Mouse (Mus musculus) kidney, embryonic 16.5 days (tissue): ENCODE measurements at regions not wholly inside any gene's neighbourhood (a gene's known extent, or its start where the extent isn't known, plus 50 kb on each side); places are given as distances from the start of the nearest gene placed in this dataset.

Experiments used
- ATAC-seq: fragments of 200-750 bp; cut with Nextera tagmentation; 2 replicates; pipeline ENCODE4 v1.8.0; 2017; ENCODE audit warnings: moderate TSS enrichment; ENCODE audit not compliant: low FRiP score, low TSS enrichment
- H3K27ac ChIP-seq: fragments of 300-500 bp; sonication (generic); 2 replicates; pipeline ENCODE4 v1.5.1; 2014; ENCODE audit warnings: low read length
- H3K27me3 ChIP-seq: fragments of 300-500 bp; sonication (generic); 2 replicates; pipeline ENCODE4 v1.6.1; 2014; ENCODE audit warnings: low read length, control low read depth, mixed read lengths; ENCODE audit not compliant: insufficient read depth
- H3K36me3 ChIP-seq: fragments of 300-500 bp; sonication (generic); 2 replicates; pipeline ENCODE4 v1.6.1; 2014; ENCODE audit warnings: low read length, control low read depth, mixed read lengths; ENCODE audit not compliant: insufficient read depth
- H3K4me1 ChIP-seq: fragments of 300-500 bp; sonication (generic); 2 replicates; pipeline ENCODE4 v1.6.1; 2014; ENCODE audit warnings: low read length, control low read depth, mixed read lengths; ENCODE audit not compliant: insufficient read depth
- H3K4me2 ChIP-seq: fragments of 300-500 bp; sonication (generic); replicated peaks from 2 replicates; pipeline ENCODE4 v1.6.1; 2014; ENCODE audit warnings: low read depth, low read length
- H3K4me3 ChIP-seq: fragments of 300-500 bp; sonication (generic); 2 replicates; pipeline ENCODE4 v1.5.1; 2014; ENCODE audit warnings: mild to moderate bottlenecking, low read length
- H3K9ac ChIP-seq: fragments of 300-500 bp; sonication (generic); replicated peaks from 2 replicates; pipeline ENCODE4 v1.6.1; 2014; ENCODE audit warnings: low read length
- H3K9me3 ChIP-seq: fragments of 300-500 bp; sonication (generic); 2 replicates; pipeline ENCODE4 v1.6.1; 2016; ENCODE audit warnings: low read length, control low read depth
- WGBS: fragments of 180-500 bp; shearing (Covaris S2); extraction: QIAGEN DNeasy Blood & Tissue Kit; methylation state at CpG from one replicate; pipeline ENCODE4 v1.1.7; 2014; 5-methylcytosine and 5-hydroxymethylcytosine counted together

- no peaks in the 10 kb centered on the region for H3K4me1 ChIP-seq
- H3K36me3 ChIP-seq, result no peaks in the 10 kb centered on the region
- H3K9ac ChIP-seq, result no peak overlapping the region
- H3K4me3 ChIP-seq, result no peak overlapping the region
- no peaks in the 10 kb centered on the region for H3K9me3 ChIP-seq
- H3K27ac ChIP-seq, result no peak overlapping the region
- 74% methylated on average over 10 of the region's 10 CpGs for WGBS
- no peak for ATAC-seq
- no peak overlapping the region for H3K4me2 ChIP-seq
- H3K27me3 ChIP-seq, result no peaks in the 10 kb centered on the region
These were observed 54.3 kb upstream of the Nrbf2 start for GRCm38 (mm10) chr10:67339371-67339929.

GRCm38 (mm10) chr10:67344722-67345121, 59.6 kb upstream of the Nrbf2 start:
- H3K27ac ChIP-seq, result no peak overlapping the region
- H3K36me3 ChIP-seq, result no peaks in the 10 kb centered on the region
- H3K4me2 ChIP-seq, result no peak overlapping the region
- no peak overlapping the region for H3K4me3 ChIP-seq
- no peaks in the 10 kb centered on the region for H3K27me3 ChIP-seq
- no peaks in the 10 kb centered on the region for H3K9me3 ChIP-seq
- H3K9ac ChIP-seq, result no peak overlapping the region
- H3K4me1 ChIP-seq, result no peaks in the 10 kb centered on the region
- ATAC-seq, result no peak
- WGBS, result 83% methylated on average over 4 of the region's 4 CpGs

GRCm38 (mm10) chr10:67350956-67351355, 65.9 kb upstream of the Nrbf2 start:
- Histone ChIP-seq H3K27ac (no peak overlapping the region), H3K9ac (no peak overlapping the region), H3K4me2 (no peak overlapping the region), H3K4me1 (no peaks in the 10 kb centered on the region), H3K36me3 (no peaks in the 10 kb centered on the region), H3K9me3 (no peaks in the 10 kb centered on the region), H3K27me3 (no peaks in the 10 kb centered on the region), H3K4me3 (no peak overlapping the region)
- ATAC-seq, result no peak
- WGBS, result 33% methylated on average over 2 of the region's 2 CpGs

DNA sequence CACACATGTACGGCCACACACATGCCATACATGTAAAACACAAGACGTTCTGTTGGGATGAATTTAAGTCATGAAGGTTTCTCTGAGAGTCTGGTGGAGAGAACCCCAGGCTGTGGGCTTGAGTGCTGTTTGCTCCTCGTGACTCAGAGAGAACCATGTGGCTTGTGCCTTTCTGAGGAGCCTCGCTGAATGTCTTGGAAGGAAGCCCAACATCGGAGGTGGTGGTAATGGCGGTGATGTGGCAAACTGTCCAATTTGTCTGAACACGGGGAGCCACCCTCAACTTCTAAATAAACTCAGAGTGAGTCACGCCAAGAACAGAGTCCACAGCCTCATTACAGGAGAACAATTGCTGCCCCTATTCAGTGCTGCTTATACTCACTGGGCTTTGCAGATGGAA, 75.7 kb upstream of the Nrbf2 start:
- no peak for ATAC-seq
- no peak overlapping the region for H3K4me3 ChIP-seq
- no peaks in the 10 kb centered on the region for H3K4me1 ChIP-seq
- 81% methylated on average over 8 of the region's 8 CpGs for WGBS
- no peaks in the 10 kb centered on the region for H3K36me3 ChIP-seq
- no peaks in the 10 kb centered on the region for H3K27me3 ChIP-seq
- no peak overlapping the region for H3K4me2 ChIP-seq
- H3K9me3 ChIP-seq, result 0 out of 2 replicates have a peak, but pooled peaks cover 2% of the 10 kb centered on the region
- no peak overlapping the region for H3K9ac ChIP-seq
- H3K27ac ChIP-seq, result no peak overlapping the region

- no peak for ATAC-seq
These were observed 76.2 kb upstream of the Nrbf2 start for GRCm38 (mm10) chr10:67361281-67361680.

DNA sequence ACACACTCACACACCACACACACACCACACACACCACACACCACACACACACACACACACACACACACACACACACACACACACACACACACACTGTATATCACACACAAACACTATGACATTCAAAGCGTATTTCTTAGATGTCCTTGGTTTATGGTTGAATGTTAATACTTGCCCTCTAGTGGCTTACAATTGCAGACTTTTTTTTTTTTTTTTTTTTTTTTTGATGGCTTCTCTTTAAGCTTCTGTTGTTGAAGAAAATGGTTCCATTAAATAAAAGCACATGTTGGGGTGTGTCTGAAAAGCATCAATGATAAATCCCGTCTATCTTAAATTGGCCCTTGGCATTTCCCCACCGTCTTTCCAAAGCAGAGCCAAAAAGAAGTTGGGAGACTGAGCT, 79.5 kb upstream of the Nrbf2 start:
- Histone ChIP-seq H3K4me1 (no peaks in the 10 kb centered on the region), H3K27ac (no peak overlapping the region), H3K9me3 (0 out of 2 replicates have a peak, but pooled peaks cover 2% of the 10 kb centered on the region), H3K4me2 (no peak overlapping the region), H3K36me3 (no peaks in the 10 kb centered on the region), H3K9ac (no peak overlapping the region), H3K27me3 (no peaks in the 10 kb centered on the region), H3K4me3 (no peak overlapping the region)
- no peak for ATAC-seq
- 94% methylated on average over 3 of the region's 3 CpGs for WGBS

More at GRCm38 (mm10) chr10:67361281-67361680, 76.2 kb upstream of the Nrbf2 start:
- Histone ChIP-seq H3K4me1 (no peaks in the 10 kb centered on the region), H3K9ac (no peak overlapping the region), H3K36me3 (no peaks in the 10 kb centered on the region), H3K27me3 (no peaks in the 10 kb centered on the region), H3K9me3 (0 out of 2 replicates have a peak, but pooled peaks cover 2% of the 10 kb centered on the region), H3K4me2 (no peak overlapping the region), H3K27ac (no peak overlapping the region), H3K4me3 (no peak overlapping the region)
- WGBS, result 94% methylated on average over 4 of the region's 4 CpGs

- Histone ChIP-seq H3K27me3 (no peaks in the 10 kb centered on the region), H3K9me3 (0 out of 2 replicates have a peak, but pooled peaks cover 2% of the 10 kb centered on the region), H3K36me3 (no peaks in the 10 kb centered on the region), H3K4me1 (no peaks in the 10 kb centered on the region), H3K9ac (no peak overlapping the region), H3K27ac (no peak overlapping the region), H3K4me2 (no peak overlapping the region), H3K4me3 (no peak overlapping the region)
- whole genome bisulfite sequencing, result 90% methylated on average over 7 of the region's 7 CpGs
- no peak for ATAC-seq
These were observed 80.1 kb upstream of the Nrbf2 start for GRCm38 (mm10) chr10:67365158-67365557.

GRCm38 (mm10) chr10:67372569-67373161, 87.6 kb upstream of the Nrbf2 start:
- Histone ChIP-seq H3K36me3 (no peaks in the 10 kb centered on the region), H3K27ac (peak overlapping the region; percentile 21; the same call in 1 of the 2 replicates), H3K4me2 (peak overlapping the region; percentile 22; the same call in 1 of the 2 replicates), H3K4me3 (no peak overlapping the region), H3K27me3 (no peaks in the 10 kb centered on the region), H3K4me1 (peaks cover 7% of the 10 kb centered on the region), H3K9ac (no peak overlapping the region), H3K9me3 (no peaks in the 10 kb centered on the region)
- WGBS, result 27% methylated on average over 13 of the region's 13 CpGs
- peak; percentile 79 for ATAC-seq

DNA sequence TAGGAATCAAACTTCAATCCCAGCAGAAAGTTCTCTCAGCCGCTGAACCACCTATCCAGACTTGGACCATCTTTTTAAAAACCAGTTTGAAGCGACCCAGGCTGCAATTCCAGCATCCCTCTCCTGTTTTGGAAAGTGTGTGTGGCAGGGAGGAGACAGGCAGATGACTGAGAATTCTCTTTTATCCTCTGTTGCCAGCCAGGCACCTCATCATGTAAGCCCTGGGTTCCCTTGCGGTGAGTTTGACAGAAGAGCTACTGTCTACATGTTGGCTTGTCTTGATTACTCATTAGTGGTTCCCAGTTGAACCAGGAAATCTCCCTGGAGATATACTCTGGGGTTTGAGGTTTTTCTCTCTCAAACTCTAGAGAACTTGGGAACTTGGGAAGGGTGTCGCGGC, 91.5 kb upstream of the Nrbf2 start:
- no peaks in the 10 kb centered on the region for H3K9me3 ChIP-seq
- H3K9ac ChIP-seq, result no peak overlapping the region
- H3K4me2 ChIP-seq, result no peak overlapping the region

DNA sequence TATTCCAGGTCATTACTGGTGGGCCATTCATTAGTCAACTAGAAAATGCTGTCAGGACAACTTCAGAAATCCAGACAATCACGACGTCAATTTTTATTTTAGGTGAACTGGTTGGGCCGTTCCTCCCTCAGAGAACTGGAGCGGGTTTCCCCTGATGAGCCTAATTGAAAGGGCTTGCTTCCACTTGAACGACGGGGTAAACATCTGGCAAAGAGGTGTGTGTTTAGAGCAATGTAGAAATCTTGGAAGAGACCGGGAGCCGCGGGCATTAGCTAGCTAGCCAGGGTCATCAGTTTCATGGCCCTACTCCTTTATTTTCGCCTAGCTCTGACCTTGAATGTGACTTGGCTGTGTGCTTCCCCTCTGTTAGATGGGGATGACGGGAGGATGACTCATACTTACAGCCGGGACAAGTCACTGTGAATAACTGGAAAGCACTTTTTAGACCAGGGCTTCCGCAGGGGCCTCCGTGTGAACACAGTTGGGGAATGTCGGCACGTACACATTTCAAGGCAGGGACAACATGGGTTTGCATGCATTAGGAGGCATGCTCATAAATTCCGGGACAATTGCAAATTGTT, 92.6 kb upstream of the Nrbf2 start:
- peak; percentile 84; the same call in 1 of the 2 replicates for ATAC-seq
- WGBS, result 39% methylated on average over 17 of the region's 17 CpGs

More for the DNA sequence above, 91.5 kb upstream of the Nrbf2 start:
- Histone ChIP-seq H3K27me3 (no peaks in the 10 kb centered on the region), H3K27ac (no peak overlapping the region), H3K36me3 (no peaks in the 10 kb centered on the region), H3K4me3 (no peak overlapping the region), H3K4me1 (peaks cover 13% of the 10 kb centered on the region)
- 94% methylated on average over 5 of the region's 5 CpGs for WGBS
- no peak for ATAC-seq

More for the DNA sequence above, 92.6 kb upstream of the Nrbf2 start:
- H3K27ac ChIP-seq, result peak overlapping the region; percentile 55
- no peaks in the 10 kb centered on the region for H3K36me3 ChIP-seq
- H3K4me1 ChIP-seq, result peaks cover 12% of the 10 kb centered on the region
- no peak overlapping the region; the same call in 1 of the 2 replicates for H3K9ac ChIP-seq
- no peaks in the 10 kb centered on the region for H3K9me3 ChIP-seq
- H3K4me3 ChIP-seq, result no peak overlapping the region
- H3K4me2 ChIP-seq, result peak overlapping the region; percentile 23; the same call in 1 of the 2 replicates
- no peaks in the 10 kb centered on the region for H3K27me3 ChIP-seq
